Mouse (Mus musculus) cerebellum, adult 2 months (tissue): ENCODE measurements around the gene Shprh.

ENCODE experiments used
- CTCF ChIP-seq: fragments of 200-500 bp; IDR thresholded peaks from 2 replicates; pipeline ENCODE4 v1.5.1; 2011; ENCODE audit warnings: low read depth, mild to moderate bottlenecking, control low read depth, low read length, moderate library complexity, borderline replicate concordance; ENCODE audit not compliant: insufficient read depth
- POLR2A ChIP-seq: fragments of 200-500 bp; IDR thresholded peaks from 2 replicates; pipeline ENCODE4 v1.6.1; 2011; ENCODE audit warnings: low read length, control low read depth, borderline replicate concordance; ENCODE audit not compliant: insufficient read depth

DNA sequence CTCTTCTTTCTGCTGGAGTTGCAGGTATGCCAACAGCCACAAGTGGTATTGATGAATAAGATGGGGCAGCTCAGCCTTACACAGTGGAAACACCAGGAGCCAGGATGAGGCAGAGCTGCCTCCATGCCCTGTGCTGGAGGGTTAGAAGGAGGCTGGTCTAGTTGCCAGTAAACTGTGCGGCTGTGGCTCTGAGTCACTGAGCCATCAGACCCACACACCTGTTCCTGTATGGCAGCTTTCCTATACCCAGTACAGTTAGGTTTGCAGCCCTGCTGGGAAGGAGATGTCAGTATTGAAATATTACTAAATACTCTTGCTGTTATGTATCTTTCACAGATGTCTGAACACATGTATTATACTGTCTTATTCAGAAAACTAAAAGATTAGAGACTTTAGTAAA, 48.1 kb downstream of the Shprh start:
- no peak for TF ChIP-seq CTCF
- TF ChIP-seq POLR2A, result no peak
